In genomic region chr5:48659975-48660374, GRCm38 (mm10) we compare ENCODE assay signal across 29 mouse cellular contexts.
"Had no signal": no experiment of that assay in that cellular context is flagged by ENCODE, and none has a peak within 500 bp of the region (broad histone marks: within the 10 kb centered on the region; RNA-seq: fewer than 3 reads in every experiment).

No protein-coding gene starts in this region.

- H3K9me3 ChIP-seq: heart, embryonic 13.5 days; heart, embryonic 15.5 days; hindbrain, embryonic 10.5 days; hindbrain, embryonic 12.5 days; kidney, embryonic 15.5 days; limb, embryonic 10.5 days; limb, embryonic 12.5 days; liver, embryonic 13.5 days; liver, embryonic 15.5 days had no signal

- H3K27me3 ChIP-seq: heart, embryonic 13.5 days; heart, embryonic 15.5 days; hindbrain, embryonic 12.5 days; kidney, embryonic 15.5 days; limb, embryonic 12.5 days; liver, embryonic 13.5 days; liver, embryonic 15.5 days had no signal

- H3K4me1 ChIP-seq: heart, embryonic 13.5 days; heart, embryonic 15.5 days; hindbrain, embryonic 10.5 days; hindbrain, embryonic 12.5 days; kidney, embryonic 15.5 days; limb, embryonic 10.5 days; limb, embryonic 12.5 days; liver, embryonic 13.5 days; liver, embryonic 15.5 days had no signal

- H3K4me2 ChIP-seq: heart, embryonic 11.5 days; heart, embryonic 13.5 days; heart, embryonic 15.5 days; hindbrain, embryonic 12.5 days; hindbrain, embryonic 14.5 days; kidney, embryonic 15.5 days; limb, embryonic 12.5 days; liver, embryonic 11.5 days; liver, embryonic 13.5 days; liver, embryonic 15.5 days had no signal

- ATAC-seq: hindbrain, embryonic 16.5 days; intestine, embryonic 16.5 days had no signal

- H3K4me3 ChIP-seq: heart, adult 2 months; heart, embryonic 13.5 days; heart, embryonic 15.5 days; hindbrain, embryonic 10.5 days; hindbrain, embryonic 12.5 days; kidney, embryonic 15.5 days; layer of hippocampus, adult 2 months; left cerebral cortex, adult 2 months; limb, embryonic 10.5 days; limb, embryonic 12.5 days; liver, embryonic 13.5 days; liver, embryonic 15.5 days had no signal

- H3K27ac ChIP-seq: heart, adult 2 months; heart, embryonic 13.5 days; heart, embryonic 15.5 days; hindbrain, embryonic 10.5 days; hindbrain, embryonic 12.5 days; hindbrain, embryonic 14.5 days; kidney, embryonic 15.5 days; layer of hippocampus, adult 2 months; left cerebral cortex, adult 2 months; limb, embryonic 10.5 days; limb, embryonic 12.5 days; liver, embryonic 13.5 days; liver, embryonic 15.5 days had no signal

- H3K9ac ChIP-seq: heart, embryonic 13.5 days; heart, embryonic 15.5 days; hindbrain, embryonic 12.5 days; hindbrain, embryonic 14.5 days; kidney, embryonic 15.5 days; limb, embryonic 12.5 days; liver, embryonic 13.5 days; liver, embryonic 15.5 days had no signal

- DNase-seq: gastrocnemius, postnatal 14 days; gastrocnemius, postnatal 36 days; heart, adult 11 months; heart, adult 2 months; heart, postnatal 14 days; heart, postnatal 36 days; kidney, adult 11 months; kidney, adult 2 months; kidney, adult 9 months; kidney, postnatal 10 days; kidney, postnatal 25 days; kidney, postnatal 4 days; liver; liver, embryonic 13.5 days had no signal

- H3K36me3 ChIP-seq: heart, embryonic 13.5 days; heart, embryonic 15.5 days; hindbrain, embryonic 10.5 days; hindbrain, embryonic 12.5 days; kidney, embryonic 15.5 days; limb, embryonic 10.5 days; limb, embryonic 12.5 days; liver, embryonic 13.5 days; liver, embryonic 15.5 days had no signal
